Mouse (Mus musculus) heart, adult 8-10 months (tissue): ENCODE data around the gene H2-Oa. TPM values are rescaled to one million over a fixed set of nuclear protein-coding genes. Genes with fewer than 3 reads are reported as not detected.

ENCODE experiments used
- DNase-seq: peaks from one replicate; pipeline ENCODE4 v3.0.0; 2022; ENCODE audit warnings: low spot score
- total RNA-seq, 4 experiments: library from RNA; stranded (reverse); gene quantifications; 2 replicates each; pipeline ENCODE4 v1.2.4; 2022

H2-Oa gene
- total RNA-seq, 4 experiments from 2014 or later: 0.25 to 0.28 TPM; not detected in 2

DNA sequence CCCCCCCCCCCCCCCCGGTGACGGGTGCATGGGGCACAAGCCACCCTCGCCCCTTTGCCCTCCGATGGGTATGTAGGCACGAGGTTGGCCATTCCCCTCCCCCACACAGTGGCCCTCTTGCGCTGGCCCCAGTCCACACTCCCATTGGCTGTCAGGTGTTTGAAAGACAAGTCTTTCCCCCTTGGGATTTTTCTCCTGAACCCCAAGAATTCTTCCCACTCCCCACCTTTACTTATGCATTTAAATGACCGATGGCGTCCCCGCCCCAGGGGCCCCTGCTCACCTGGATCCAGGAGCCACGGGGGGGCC, 29.7 kb downstream of the H2-Oa start:
- peak; percentile 74 for DNase-seq

DNA sequence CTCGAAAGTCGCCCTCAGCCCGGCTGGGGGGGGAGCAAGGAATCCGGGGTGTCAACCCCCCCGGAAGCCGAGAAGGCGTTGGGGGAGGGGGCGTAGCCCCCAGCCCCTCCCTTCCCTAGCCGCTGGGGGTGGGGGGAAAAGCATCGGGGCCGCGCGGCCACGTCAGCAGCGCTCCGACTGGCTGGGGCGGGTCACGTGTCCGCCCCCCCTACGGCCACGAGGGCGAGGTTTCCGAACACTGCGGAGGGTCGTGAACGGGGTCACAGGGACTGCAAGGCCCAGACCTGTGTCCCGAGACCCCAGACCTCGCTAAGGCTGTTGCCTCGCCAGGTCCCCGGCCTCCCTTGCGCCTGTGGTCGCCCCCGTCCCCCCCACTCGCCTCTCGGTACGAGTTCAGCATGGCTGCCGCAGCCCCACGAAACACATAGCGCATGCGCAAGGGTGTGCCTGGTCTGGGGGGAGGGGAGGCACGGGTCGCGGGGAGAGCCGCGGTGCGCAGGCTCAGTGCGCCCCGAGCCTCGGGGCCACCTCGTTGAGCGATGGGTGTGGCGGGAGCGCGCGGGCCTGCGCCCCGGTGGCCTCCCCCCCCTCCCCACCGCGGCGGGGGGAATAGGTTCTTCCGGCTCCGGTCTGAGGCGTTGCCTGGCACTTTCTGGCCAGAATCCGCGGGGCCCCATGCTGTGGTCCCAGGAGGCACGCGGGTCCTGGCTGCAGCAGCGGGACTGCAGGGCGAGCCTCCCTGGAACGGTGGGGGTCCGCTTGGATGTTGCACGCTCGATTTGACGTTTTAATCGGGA, 30.2 kb downstream of the H2-Oa start, which contains the start of gene Brd2:
Gene Brd2 (minus strand): TSS at position 447 of the 797 bp plus-strand sequence.
- peak; percentile 97 for DNase-seq

GRCm38 (mm10) chr17:34123111-34123510, 31.0 kb downstream of the H2-Oa start:
- DNase-seq: no peak

DNA sequence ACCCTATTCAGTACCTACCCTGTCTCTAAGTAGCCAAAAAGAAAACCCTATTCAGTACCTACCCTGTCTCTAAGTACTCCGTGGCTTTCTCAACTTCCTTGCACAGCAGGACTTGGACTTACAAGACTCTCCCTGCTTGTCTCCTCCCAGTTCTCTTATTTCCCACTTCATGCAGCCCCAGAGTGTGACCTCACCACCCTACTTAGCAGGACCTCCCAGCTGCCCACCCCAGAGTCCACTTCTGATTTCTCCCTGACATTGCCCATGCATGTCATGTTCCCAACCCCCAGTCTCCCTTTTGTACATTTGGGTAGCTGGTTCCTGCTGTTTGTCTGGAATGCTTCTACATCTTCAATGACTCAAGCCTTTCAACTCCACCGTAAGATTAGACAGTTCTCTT, 31.4 kb downstream of the H2-Oa start:
- peak; percentile 48 for DNase-seq

GRCm38 (mm10) chr17:34124649-34125048, 32.5 kb downstream of the H2-Oa start:
- no peak for DNase-seq

GRCm38 (mm10) chr17:34126826-34127420, 34.8 kb downstream of the H2-Oa start:
- no peak for DNase-seq

- DNase-seq: no peak
These were observed 35.3 kb downstream of the H2-Oa start for GRCm38 (mm10) chr17:34127475-34127874.

- no peak for DNase-seq
These were observed 36.3 kb downstream of the H2-Oa start for GRCm38 (mm10) chr17:34128264-34128937.

- no peak for DNase-seq
These were observed 37.0 kb downstream of the H2-Oa start for GRCm38 (mm10) chr17:34128944-34129791.

- no peak for DNase-seq
These were observed 38.2 kb downstream of the H2-Oa start for GRCm38 (mm10) chr17:34130073-34130947.

GRCm38 (mm10) chr17:34131911-34132310, 39.8 kb downstream of the H2-Oa start:
- DNase-seq: no peak

- no peak for DNase-seq
These were observed 41.1 kb downstream of the H2-Oa start for GRCm38 (mm10) chr17:34133289-34133688.

DNA sequence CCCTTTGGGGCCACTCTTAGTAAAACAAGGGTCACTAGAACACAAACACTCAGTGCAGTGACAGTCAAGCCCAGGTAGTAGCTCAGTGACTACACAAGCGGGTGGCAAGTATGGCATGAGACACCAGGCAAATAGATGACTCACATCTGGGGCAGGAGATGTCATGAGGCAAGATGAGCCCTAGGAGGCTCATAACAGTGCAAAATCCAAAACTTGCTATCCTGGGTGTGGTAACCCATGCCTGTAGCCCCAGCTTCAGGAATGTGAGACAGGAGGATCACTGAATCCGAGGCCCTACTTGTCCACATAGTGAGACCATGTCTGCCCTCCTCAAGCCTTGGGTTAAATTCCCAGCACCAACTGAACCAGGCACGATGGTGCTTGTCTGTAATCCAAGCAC, 42.3 kb downstream of the H2-Oa start:
- DNase-seq: no peak

GRCm38 (mm10) chr17:34135297-34136224, 43.4 kb downstream of the H2-Oa start:
- peak; percentile 100 for DNase-seq

GRCm38 (mm10) chr17:34137601-34138000, 45.5 kb downstream of the H2-Oa start:
- no peak for DNase-seq

- no peak for DNase-seq
These were observed 46.5 kb downstream of the H2-Oa start for GRCm38 (mm10) chr17:34138655-34139054.

GRCm38 (mm10) chr17:34139416-34139815, 47.3 kb downstream of the H2-Oa start:
- no peak for DNase-seq

DNA sequence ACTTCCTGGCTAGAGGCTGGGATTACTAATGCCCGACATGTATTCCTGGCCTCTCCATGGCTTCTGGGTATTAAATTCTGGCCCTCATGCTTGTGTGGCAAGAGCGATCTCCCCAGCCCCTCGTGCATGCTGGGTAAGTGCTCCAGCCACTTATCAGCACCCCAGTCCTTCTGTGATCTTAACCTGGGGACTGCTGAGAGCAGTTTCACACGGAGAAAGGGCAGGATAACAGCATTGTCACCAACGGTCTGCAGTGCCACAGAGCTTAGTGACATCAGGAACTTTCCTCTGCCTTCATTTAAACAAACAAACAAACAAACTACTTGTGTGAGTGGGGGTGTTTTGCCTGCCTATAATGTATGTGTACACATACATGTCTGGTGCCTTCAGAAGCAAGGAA, 48.1 kb downstream of the H2-Oa start:
- DNase-seq: no peak

- DNase-seq: no peak
These were observed 49.3 kb downstream of the H2-Oa start for GRCm38 (mm10) chr17:34141448-34141847.
